Mouse (Mus musculus) B cell, adult 2 months (primary cell): Measurements from ENCODE around the gene Zfp82.
A peak's percentile ranks its signal among the peaks of the same experiment; 100 is the strongest.

Source experiments
- DNase-seq, 2 experiments: peaks; one replicate each; pipeline ENCODE4 v3.0.0; 2022

The Zfp82 gene

DNA sequence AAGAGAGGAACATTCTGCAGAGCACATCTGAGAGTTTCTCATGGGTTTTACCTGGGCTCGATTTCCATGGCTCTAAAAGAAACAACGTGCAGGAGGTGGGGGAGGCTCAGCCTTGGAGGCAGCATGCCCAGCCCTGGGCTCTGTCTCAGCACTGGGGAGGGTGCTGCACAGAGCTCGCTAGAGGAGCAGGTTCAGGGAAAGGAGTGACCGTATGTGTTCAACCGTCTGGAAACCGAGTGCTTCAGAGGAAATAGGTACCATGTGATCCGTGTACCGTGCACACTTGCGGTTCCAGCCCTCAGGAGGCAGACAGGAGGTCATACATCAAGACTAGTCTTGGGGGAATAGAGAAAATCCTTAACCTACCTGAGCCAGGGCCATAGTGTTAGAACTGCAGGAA, 28.3 kb downstream of the Zfp82 start:
- peak; percentile 7 to 10 for DNase-seq

- no peak for DNase-seq
Observed at GRCm38 (mm10) chr7:30034331-30034730, 38.4 kb downstream of the Zfp82 start.

GRCm38 (mm10) chr7:30031379-30031778, 41.3 kb downstream of the Zfp82 start:
- no peak for DNase-seq

GRCm38 (mm10) chr7:30030677-30031076, 42.0 kb downstream of the Zfp82 start:
- DNase-seq = no peak

DNA sequence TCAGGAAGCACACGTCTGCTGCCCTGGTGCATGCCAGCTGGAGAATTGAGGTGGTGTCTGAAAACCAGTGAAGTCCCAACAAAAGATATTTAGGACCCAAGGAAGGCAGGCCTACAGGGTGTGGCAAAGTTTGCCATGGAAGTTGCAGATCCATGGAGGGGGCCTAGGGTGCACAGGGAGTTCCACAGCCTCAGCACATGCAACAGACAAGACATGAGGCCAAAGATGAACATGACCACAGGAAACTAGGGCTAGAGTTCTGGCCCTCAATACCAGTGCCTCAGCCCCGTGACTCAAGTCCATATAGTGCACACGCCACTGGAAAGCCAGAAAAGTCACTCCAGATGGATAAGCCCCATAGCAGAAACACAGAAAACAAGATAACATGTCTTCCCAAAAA, 44.1 kb downstream of the Zfp82 start:
- no peak for DNase-seq

DNA sequence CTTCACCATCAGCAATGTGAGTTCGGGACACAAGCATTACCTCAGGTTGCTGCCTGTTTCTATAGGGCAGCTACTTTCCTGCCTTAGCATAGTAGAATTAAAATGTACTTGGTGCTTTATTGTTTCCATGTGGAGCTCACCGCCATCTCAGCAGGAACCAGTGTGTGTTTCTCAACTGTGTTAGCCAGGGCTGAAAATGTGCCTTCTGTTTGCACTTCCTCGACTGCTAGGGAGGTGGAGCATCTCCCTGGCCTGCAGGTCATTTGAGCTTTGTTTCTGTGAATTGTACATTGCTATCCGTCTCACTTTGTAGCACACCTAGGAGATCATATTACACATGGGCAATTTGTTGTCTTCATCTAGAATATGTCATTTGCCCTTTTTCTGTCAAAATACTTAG, 45.4 kb downstream of the Zfp82 start:
- DNase-seq = no peak

DNA sequence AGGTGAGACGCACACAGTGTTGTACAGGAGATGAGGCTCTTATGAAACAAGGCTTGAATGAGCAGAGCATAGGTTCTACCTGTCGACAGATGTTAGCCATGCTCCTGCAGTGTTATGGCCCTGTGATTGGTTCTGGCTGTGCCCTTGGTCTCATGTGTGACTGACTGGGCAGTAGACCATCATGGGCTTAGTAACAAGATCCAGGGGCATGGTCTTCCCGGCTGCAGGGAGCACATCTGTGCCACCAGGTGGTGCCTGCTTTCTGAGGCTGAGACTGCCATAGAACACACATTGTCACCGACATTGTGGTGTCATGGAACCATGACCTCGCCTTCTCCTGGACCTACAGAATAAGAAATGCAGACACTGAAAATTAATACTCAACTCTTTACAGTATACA, 47.3 kb downstream of the Zfp82 start:
- DNase-seq = no peak

DNA sequence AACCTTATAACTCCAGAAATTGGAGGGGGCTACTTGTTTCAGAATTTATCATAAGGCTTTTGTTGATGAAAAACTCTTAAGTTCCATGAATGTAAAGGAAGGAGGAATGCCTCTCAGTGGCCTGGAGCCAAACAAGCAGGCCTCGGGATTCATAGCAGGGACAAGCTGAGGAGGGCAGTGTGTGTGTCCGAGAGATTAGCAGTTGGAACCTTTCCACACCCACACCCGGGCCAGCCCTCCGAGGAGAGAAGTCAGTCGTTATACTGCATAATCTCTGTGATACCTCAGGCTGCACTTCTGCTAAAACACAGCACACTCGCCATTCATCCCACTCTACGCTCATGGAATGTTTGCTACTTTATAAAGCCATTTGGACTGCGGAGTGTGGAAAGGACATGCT, 48.9 kb downstream of the Zfp82 start:
- no peak for DNase-seq

DNA sequence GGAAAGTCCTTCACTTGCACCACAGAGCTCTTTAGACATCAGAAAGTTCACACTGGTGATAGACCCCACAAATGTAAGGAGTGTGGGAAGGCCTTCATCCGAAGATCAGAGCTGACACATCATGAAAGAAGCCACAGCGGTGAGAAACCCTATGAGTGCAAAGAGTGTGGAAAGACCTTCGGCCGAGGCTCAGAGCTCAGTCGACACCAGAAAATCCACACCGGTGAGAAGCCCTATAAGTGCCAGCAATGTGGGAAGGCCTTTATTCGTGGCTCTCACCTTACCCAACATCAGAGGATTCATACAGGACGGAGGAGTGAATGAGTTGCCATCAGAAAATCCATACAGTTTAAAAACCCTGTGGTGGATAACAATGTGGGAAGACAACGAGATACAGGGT, 49.4 kb downstream of the Zfp82 start:
- no peak for DNase-seq

GRCm38 (mm10) chr7:30019543-30019942, 53.2 kb downstream of the Zfp82 start:
- no peak for DNase-seq

GRCm38 (mm10) chr7:30017226-30017625, 55.5 kb downstream of the Zfp82 start:
- no peak for DNase-seq

DNA sequence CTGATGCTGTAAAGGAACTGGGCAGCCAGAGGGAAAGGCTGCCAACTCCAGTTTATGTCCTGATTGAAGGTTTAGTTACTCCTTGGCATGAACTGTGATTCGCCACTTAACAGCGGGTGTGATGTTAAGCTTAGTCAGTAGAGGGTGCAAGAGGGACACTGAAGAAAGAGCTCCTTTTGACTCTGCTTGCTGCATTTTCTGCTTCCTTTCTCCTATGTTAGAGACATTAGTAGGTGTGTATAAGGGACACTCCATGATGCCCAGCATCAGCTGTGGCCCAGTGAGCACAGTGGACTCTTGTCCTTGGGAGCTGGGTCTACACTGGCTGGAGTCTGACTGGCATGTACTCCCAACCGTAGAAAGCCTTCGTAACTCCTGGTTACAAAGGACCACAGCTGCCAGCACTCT, 59.7 kb downstream of the Zfp82 start:
- peak; percentile 40 for DNase-seq

- no peak for DNase-seq
Observed at GRCm38 (mm10) chr7:30010551-30011195, 62.0 kb downstream of the Zfp82 start.

DNA sequence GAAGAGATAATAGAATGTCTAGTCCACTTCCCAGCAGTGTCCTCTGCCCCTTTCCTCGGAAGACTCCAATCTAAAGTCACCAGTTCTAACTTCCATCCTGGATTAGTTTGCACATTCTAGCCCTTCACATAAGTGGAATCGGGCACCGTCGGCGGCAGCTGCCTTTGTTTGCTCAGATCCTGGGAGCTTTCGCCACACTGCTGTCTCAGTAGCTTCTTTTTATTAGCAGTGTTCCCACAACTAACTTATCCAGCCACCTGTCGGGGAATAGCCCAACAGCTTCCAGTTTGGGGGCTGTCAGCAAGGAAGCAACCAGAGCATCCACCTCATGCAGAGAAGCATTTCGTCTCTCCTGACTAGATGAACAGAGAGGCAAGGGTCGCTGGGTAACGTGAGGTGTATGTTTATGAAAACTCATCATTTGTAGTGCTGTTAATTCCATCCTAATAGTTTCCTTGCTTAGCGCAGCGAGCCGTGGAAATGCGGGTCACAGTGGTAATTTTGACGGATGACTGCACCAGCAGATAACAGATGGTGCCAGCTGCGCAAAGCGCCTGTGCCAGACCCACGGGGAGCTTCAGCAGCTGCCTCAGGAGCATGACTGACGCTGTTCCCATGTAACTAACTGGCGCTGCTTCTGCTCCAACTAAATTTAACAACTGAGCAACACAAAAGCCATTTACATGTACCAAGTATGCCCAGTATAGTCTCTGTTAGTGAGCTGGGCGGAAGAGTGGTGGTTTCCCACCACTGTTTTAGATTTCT, 63.2 kb downstream of the Zfp82 start:
- no peak for DNase-seq

GRCm38 (mm10) chr7:30008020-30008690, 64.5 kb downstream of the Zfp82 start:
- no peak for DNase-seq

DNA sequence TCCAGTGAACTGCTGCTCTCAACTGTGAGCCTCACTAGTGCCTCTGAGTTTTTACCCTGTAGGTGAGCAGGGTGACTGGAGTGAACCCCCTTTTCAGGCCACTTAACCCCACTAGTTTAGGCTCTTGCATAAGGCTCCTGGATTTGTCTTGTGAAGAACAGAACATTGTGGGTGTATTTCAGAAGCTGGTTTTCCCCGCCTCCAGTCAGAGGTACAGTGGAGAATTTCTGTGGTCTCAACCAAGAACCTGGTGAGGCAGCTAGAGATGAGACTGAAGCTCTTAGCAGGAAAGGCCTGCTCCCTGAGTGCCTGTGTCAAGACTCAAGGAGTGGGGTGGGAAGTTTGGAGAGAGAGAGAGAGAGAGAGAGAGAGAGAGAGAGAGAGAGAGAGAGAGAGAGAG, 65.1 kb downstream of the Zfp82 start:
- DNase-seq = no peak
